9 mouse cellular contexts compared by ENCODE assay signal in the genomic region with DNA sequence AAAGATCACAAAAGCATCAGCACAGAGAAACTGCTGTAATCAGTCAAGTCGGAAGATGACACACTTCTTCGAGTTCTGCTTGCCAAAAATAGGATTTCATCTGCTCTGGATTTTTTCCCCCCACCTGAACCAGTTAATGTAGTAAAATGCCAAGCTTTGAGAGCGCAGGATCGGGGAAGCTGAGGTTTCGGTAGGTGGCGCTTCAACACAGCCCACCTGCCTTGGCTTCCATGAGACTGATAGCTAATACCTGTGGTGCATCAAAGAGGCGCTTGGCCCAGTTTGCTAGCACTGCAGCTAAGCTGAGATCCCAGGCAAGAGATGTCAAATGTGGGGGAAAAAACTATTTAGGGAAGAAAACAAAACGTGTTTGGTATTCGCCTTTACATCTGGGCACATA.
DNase-seq lines count a peak whose midpoint lies in the region; ATAC-seq and TF ChIP-seq lines count a peak whose summit lies in the region.
"Had no signal": no experiment of that assay in that cellular context is flagged by ENCODE, and none has a peak within 500 bp of the region (broad histone marks: within the 10 kb centered on the region; RNA-seq: fewer than 3 reads in every experiment).

No protein-coding gene starts in this region.

- H3K9me3 ChIP-seq in intestine, postnatal 0 days (ENCODE audit: control insufficient read depth), result no peaks in the 10 kb centered on the region
- H3K9me3 ChIP-seq in intestine, embryonic 16.5 days (ENCODE audit: control insufficient read depth, low read length), result no peaks in the 10 kb centered on the region
- H3K9me3 ChIP-seq in forebrain, embryonic 11.5 days (ENCODE audit: control insufficient read depth, low read length), result no peaks in the 10 kb centered on the region
- H3K9me3 ChIP-seq: liver, embryonic 15.5 days had no signal

- no peaks in the 10 kb centered on the region for H3K36me3 ChIP-seq in intestine, postnatal 0 days (ENCODE audit: control insufficient read depth, insufficient read depth)
- H3K36me3 ChIP-seq in intestine, embryonic 16.5 days (ENCODE audit: control insufficient read depth, insufficient read depth, low read length), result no peaks in the 10 kb centered on the region
- H3K36me3 ChIP-seq in forebrain, embryonic 11.5 days (ENCODE audit: control insufficient read depth, insufficient read depth, low read length), result no peaks in the 10 kb centered on the region
- H3K36me3 ChIP-seq: liver, embryonic 15.5 days had no signal

- no peak overlapping the region for H3K27ac ChIP-seq in intestine, postnatal 0 days (ENCODE audit: low read depth, low read length)
- H3K27ac ChIP-seq in intestine, embryonic 16.5 days (ENCODE audit: low read length), result no peak overlapping the region
- no peak overlapping the region for H3K27ac ChIP-seq in forebrain, embryonic 11.5 days (ENCODE audit: low read depth, low read length)
- H3K27ac ChIP-seq in layer of hippocampus, adult 2 months, result no peak overlapping the region
- H3K27ac ChIP-seq: liver, embryonic 15.5 days had no signal

- H3K27me3 ChIP-seq in intestine, postnatal 0 days (replicated peaks; ENCODE audit: control insufficient read depth, insufficient read depth, low read length), result no peaks in the 10 kb centered on the region
- H3K27me3 ChIP-seq in intestine, embryonic 16.5 days (replicated peaks; ENCODE audit: control insufficient read depth, insufficient read depth, low read length), result no peaks in the 10 kb centered on the region
- no peaks in the 10 kb centered on the region for H3K27me3 ChIP-seq in forebrain, embryonic 11.5 days (ENCODE audit: control insufficient read depth, insufficient read depth, low read length)
- H3K27me3 ChIP-seq: liver, embryonic 15.5 days had no signal

- H3K4me3 ChIP-seq in intestine, postnatal 0 days (ENCODE audit: low read depth, low read length), result no peak overlapping the region
- H3K4me3 ChIP-seq in intestine, embryonic 16.5 days (ENCODE audit: low read length), result no peak overlapping the region
- no peak overlapping the region for H3K4me3 ChIP-seq in forebrain, embryonic 11.5 days (ENCODE audit: low read depth, low read length)
- no peak overlapping the region for H3K4me3 ChIP-seq in layer of hippocampus, adult 2 months
- H3K4me3 ChIP-seq: liver, embryonic 15.5 days had no signal

- no peak for TF ChIP-seq POLR2A in brain, embryonic 14.5 days (IDR thresholded peaks at IDR 0.05; ENCODE audit: borderline replicate concordance, extremely low read depth, insufficient read depth, insufficient read length, poor library complexity, severe bottlenecking)

- DNase-seq in brain, embryonic 14.5 days (ENCODE audit: low read depth), result peak; percentile 80
- DNase-seq in forebrain, embryonic 11.5 days (ENCODE audit: low spot score), result peak; percentile 57
- peak; percentile 28 to 53 for DNase-seq in layer of hippocampus, adult 2 months (ENCODE audit: low spot score in 2 of 2)
- peak; percentile 31 for DNase-seq in lung, postnatal 14 days
- peak; percentile 37 to 46 for DNase-seq in right cerebral cortex, postnatal 36 days (ENCODE audit: low spot score in 2 of 2)
- no peak for DNase-seq in thymus, adult 18-20 months

- 16% methylated on average over 9 of the region's 9 CpGs for WGBS in intestine, postnatal 0 days
- WGBS in intestine, embryonic 16.5 days, result 11% methylated on average over 9 of the region's 9 CpGs
- 17% methylated on average over 9 of the region's 9 CpGs for WGBS in forebrain, embryonic 11.5 days

- no peaks in the 10 kb centered on the region for H3K4me1 ChIP-seq in intestine, postnatal 0 days (replicated peaks; ENCODE audit: control insufficient read depth, insufficient read depth, low read length)
- no peaks in the 10 kb centered on the region for H3K4me1 ChIP-seq in intestine, embryonic 16.5 days (ENCODE audit: control insufficient read depth, insufficient read depth, low read length)
- H3K4me1 ChIP-seq in forebrain, embryonic 11.5 days (replicated peaks; ENCODE audit: control insufficient read depth, insufficient read depth, low read length), result no peaks in the 10 kb centered on the region
- H3K4me1 ChIP-seq: liver, embryonic 15.5 days had no signal

- ATAC-seq in intestine, postnatal 0 days, result no peak
- ATAC-seq in intestine, embryonic 16.5 days, result no peak
- 0 out of 2 replicates have a peak, but pooled peaks have one; percentile 49 for ATAC-seq in forebrain, embryonic 11.5 days (replicated peaks; ENCODE audit: low FRiP score)

- no peak overlapping the region for H3K4me2 ChIP-seq in intestine, postnatal 0 days (replicated peaks; ENCODE audit: low read depth)
- H3K4me2 ChIP-seq in intestine, embryonic 16.5 days (ENCODE audit: low read depth, low read length), result no peak overlapping the region
- H3K4me2 ChIP-seq in forebrain, embryonic 11.5 days (ENCODE audit: low read depth, low read length, severe bottlenecking), result no peak overlapping the region
- H3K4me2 ChIP-seq: liver, embryonic 15.5 days had no signal

- H3K9ac ChIP-seq in intestine, postnatal 0 days (ENCODE audit: low read depth, low read length), result no peak overlapping the region
- no peak overlapping the region for H3K9ac ChIP-seq in intestine, embryonic 16.5 days (ENCODE audit: low read depth, low read length)
- H3K9ac ChIP-seq in forebrain, embryonic 11.5 days (ENCODE audit: low read length), result no peak overlapping the region
- H3K9ac ChIP-seq: liver, embryonic 15.5 days had no signal

- TF ChIP-seq CTCF in intestine, postnatal 0 days (IDR thresholded peaks at IDR 0.05; ENCODE audit: low read depth), result peak; percentile 72
- peak; percentile 75 for TF ChIP-seq CTCF in brain, embryonic 14.5 days (IDR thresholded peaks at IDR 0.05; ENCODE audit: borderline replicate concordance, extremely low read depth, insufficient read depth, insufficient read length)
- TF ChIP-seq CTCF in layer of hippocampus, adult 2 months (conservative IDR thresholded peaks at IDR 0.05), result peak; percentile 85

Comparison
In these comparisons a context has a peak if more than half of its experiments do, and no peak if none do; other contexts are left out.
1. DNase-seq: peak in brain, embryonic 14.5 days (single experiment), forebrain, embryonic 11.5 days (single experiment), layer of hippocampus, adult 2 months (2 of 2), lung, postnatal 14 days (single experiment) and right cerebral cortex, postnatal 36 days (2 of 2); none in thymus, adult 18-20 months (0 of 2).
2. Peak in every context shown above with its lines, with median percentiles within 50 percentile points of each other: CTCF ChIP-seq.